Mouse (Mus musculus): ENCODE results near the gene Elovl6. TPM values are rescaled to one million over a fixed set of nuclear protein-coding genes. Genes with fewer than 3 reads are reported as not detected.
A peak's percentile ranks its signal among the peaks of the same experiment; 100 is the strongest.

Elovl6 gene
- polyA plus RNA-seq, 1 experiment, result 40.6 TPM

- no peak overlapping the region for H3K27ac ChIP-seq (ENCODE audit: insufficient read depth, low read length)
- DNase-seq, result no peak
- H3K4me1 ChIP-seq (ENCODE audit: control insufficient read depth, insufficient read depth, low read length), result peaks cover 8% of the 10 kb centered on the region
- 98% methylated on average over 3 of the region's 3 CpGs for WGBS
- TF ChIP-seq POLR2A (IDR thresholded peaks at IDR 0.05; ENCODE audit: borderline replicate concordance, insufficient read depth, low read length) (no peak), CTCF (IDR thresholded peaks at IDR 0.05; ENCODE audit: borderline replicate concordance, insufficient read depth, low read depth, low read length) (no peak)
- H3K27me3 ChIP-seq (ENCODE audit: control insufficient read depth, insufficient read depth, low read length), result no peaks in the 10 kb centered on the region
- H3K4me3 ChIP-seq (replicated peaks; ENCODE audit: insufficient read depth, low read depth, low read length), result no peak overlapping the region
These were observed 11.2 kb downstream of the Elovl6 start for GRCm38 (mm10) chr3:129543376-129543775.

GRCm38 (mm10) chr3:129544217-129544616, 12.1 kb downstream of the Elovl6 start:
- H3K27ac ChIP-seq (ENCODE audit: insufficient read depth, low read length), result no peak overlapping the region
- TF ChIP-seq CTCF (IDR thresholded peaks at IDR 0.05; ENCODE audit: borderline replicate concordance, insufficient read depth, low read depth, low read length) (no peak), POLR2A (IDR thresholded peaks at IDR 0.05; ENCODE audit: borderline replicate concordance, insufficient read depth, low read length) (no peak)
- H3K27me3 ChIP-seq (ENCODE audit: control insufficient read depth, insufficient read depth, low read length), result no peaks in the 10 kb centered on the region
- peaks cover 8% of the 10 kb centered on the region for H3K4me1 ChIP-seq (ENCODE audit: control insufficient read depth, insufficient read depth, low read length)
- 100% methylated on average over 1 of the region's 1 CpGs for WGBS
- DNase-seq, result no peak
- no peak overlapping the region for H3K4me3 ChIP-seq (replicated peaks; ENCODE audit: insufficient read depth, low read depth, low read length)

DNA sequence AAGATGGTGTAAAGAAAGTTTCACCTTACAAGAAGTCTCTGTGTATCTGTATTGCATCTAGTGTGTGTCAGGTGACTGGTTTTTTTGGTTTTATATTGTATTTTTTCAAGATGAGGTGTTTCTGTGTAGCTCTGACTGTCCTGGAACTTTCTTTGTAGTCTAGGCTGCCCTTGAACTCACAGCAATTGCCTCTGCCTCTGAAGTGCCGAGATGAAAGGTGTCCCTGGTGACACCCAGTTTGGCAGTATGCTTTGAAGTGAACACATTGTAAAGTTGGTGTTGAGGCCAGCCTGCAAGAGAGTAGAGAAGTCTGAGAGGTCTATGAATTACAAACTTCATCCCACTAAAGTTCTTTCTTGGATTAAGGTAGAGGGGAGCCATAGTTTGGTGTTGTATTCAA, 13.1 kb downstream of the Elovl6 start:
- no peak for TF ChIP-seq CTCF (IDR thresholded peaks at IDR 0.05; ENCODE audit: borderline replicate concordance, insufficient read depth, low read depth, low read length)
- no peak for TF ChIP-seq POLR2A (IDR thresholded peaks at IDR 0.05; ENCODE audit: borderline replicate concordance, insufficient read depth, low read length)
- Histone ChIP-seq H3K27me3 (ENCODE audit: control insufficient read depth, insufficient read depth, low read length) (no peaks in the 10 kb centered on the region), H3K27ac (ENCODE audit: insufficient read depth, low read length) (no peak overlapping the region), H3K4me3 (replicated peaks; ENCODE audit: insufficient read depth, low read depth, low read length) (no peak overlapping the region), H3K4me1 (ENCODE audit: control insufficient read depth, insufficient read depth, low read length) (peaks cover 8% of the 10 kb centered on the region)
- WGBS, result 59% methylated on average over 1 of the region's 1 CpGs
- DNase-seq, result no peak

- Histone ChIP-seq H3K4me3 (replicated peaks; ENCODE audit: insufficient read depth, low read depth, low read length) (no peak overlapping the region), H3K4me1 (ENCODE audit: control insufficient read depth, insufficient read depth, low read length) (peaks cover 8% of the 10 kb centered on the region; the same call in 1 of the 2 replicates), H3K27me3 (ENCODE audit: control insufficient read depth, insufficient read depth, low read length) (no peaks in the 10 kb centered on the region), H3K27ac (ENCODE audit: insufficient read depth, low read length) (no peak overlapping the region)
- DNase-seq, result peak in 1 of 2 experiments; percentile 15
- WGBS, result 47% methylated on average over 6 of the region's 6 CpGs
- TF ChIP-seq POLR2A (IDR thresholded peaks at IDR 0.05; ENCODE audit: borderline replicate concordance, insufficient read depth, low read length) (no peak), CTCF (IDR thresholded peaks at IDR 0.05; ENCODE audit: borderline replicate concordance, insufficient read depth, low read depth, low read length) (no peak)
These were observed 13.6 kb downstream of the Elovl6 start for GRCm38 (mm10) chr3:129545801-129546200.

DNA sequence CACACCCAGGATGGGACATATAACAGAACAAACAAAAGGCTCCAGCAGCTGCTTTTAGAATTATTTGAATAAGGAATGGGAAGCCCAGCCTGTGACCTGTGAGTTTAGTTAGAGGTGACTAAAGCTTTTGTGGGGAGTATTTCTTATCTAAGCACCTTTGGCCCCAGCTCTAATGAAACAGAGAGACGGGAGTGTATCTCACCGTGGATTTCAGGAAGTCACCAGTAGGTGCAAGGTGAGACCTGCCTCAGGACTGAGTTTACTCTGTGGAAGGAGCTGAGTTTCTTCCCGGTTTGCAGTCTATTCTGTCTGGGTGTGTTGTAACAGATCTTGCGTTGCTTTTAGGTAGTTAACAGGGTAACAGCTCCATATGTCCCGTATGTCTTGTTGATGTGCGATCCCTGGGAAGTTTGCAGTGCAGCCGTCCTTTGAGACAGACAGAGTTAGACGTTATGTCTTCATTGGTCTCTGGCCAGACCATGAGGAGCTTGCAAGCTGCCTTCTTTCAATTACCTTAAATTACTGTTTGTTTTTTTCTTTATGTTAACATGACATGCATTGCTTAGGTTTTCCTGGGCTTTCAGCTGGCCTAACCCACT, 15.8 kb downstream of the Elovl6 start:
- Histone ChIP-seq H3K4me3 (replicated peaks; ENCODE audit: insufficient read depth, low read depth, low read length) (no peak overlapping the region), H3K27me3 (ENCODE audit: control insufficient read depth, insufficient read depth, low read length) (no peaks in the 10 kb centered on the region), H3K27ac (ENCODE audit: insufficient read depth, low read length) (no peak overlapping the region), H3K4me1 (ENCODE audit: control insufficient read depth, insufficient read depth, low read length) (peaks cover 8% of the 10 kb centered on the region; the same call in 1 of the 2 replicates)
- DNase-seq, result no peak
- TF ChIP-seq CTCF (IDR thresholded peaks at IDR 0.05; ENCODE audit: borderline replicate concordance, insufficient read depth, low read depth, low read length) (no peak), POLR2A (IDR thresholded peaks at IDR 0.05; ENCODE audit: borderline replicate concordance, insufficient read depth, low read length) (no peak)
- 59% methylated on average over 8 of the region's 8 CpGs for WGBS

DNA sequence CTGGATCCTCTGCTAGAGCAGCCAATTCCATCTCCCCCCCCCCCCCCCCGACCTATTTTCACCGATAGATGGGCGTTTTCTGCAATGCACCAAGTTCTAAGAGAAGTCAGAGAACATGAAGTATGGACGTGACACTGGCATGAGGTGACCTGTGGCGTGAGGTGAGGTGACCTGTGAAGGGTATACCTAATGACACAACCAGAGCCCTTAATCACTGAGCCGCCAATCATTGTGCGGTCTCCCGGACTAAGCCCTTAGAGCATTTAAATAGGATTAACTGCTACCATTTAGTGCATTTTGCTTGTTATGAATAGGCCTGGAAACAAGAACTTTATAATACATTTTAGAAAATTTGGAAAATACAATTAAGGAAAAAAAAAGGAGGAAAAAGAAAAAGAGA, 16.6 kb downstream of the Elovl6 start:
- no peak for DNase-seq
- 85% methylated on average over 8 of the region's 8 CpGs for WGBS
- TF ChIP-seq POLR2A (IDR thresholded peaks at IDR 0.05; ENCODE audit: borderline replicate concordance, insufficient read depth, low read length) (no peak), CTCF (IDR thresholded peaks at IDR 0.05; ENCODE audit: borderline replicate concordance, insufficient read depth, low read depth, low read length) (no peak)

GRCm38 (mm10) chr3:129549546-129549945, 17.4 kb downstream of the Elovl6 start:
- WGBS, result 66% methylated on average over 5 of the region's 5 CpGs
- Histone ChIP-seq H3K4me3 (replicated peaks; ENCODE audit: insufficient read depth, low read depth, low read length) (no peak overlapping the region), H3K27me3 (ENCODE audit: control insufficient read depth, insufficient read depth, low read length) (no peaks in the 10 kb centered on the region), H3K4me1 (ENCODE audit: control insufficient read depth, insufficient read depth, low read length) (peaks cover 8% of the 10 kb centered on the region; the same call in 1 of the 2 replicates), H3K27ac (ENCODE audit: insufficient read depth, low read length) (no peak overlapping the region)
- no peak for TF ChIP-seq CTCF (IDR thresholded peaks at IDR 0.05; ENCODE audit: borderline replicate concordance, insufficient read depth, low read depth, low read length)
- TF ChIP-seq POLR2A (IDR thresholded peaks at IDR 0.05; ENCODE audit: borderline replicate concordance, insufficient read depth, low read length), result no peak
- DNase-seq, result no peak

More for the DNA sequence above, 16.6 kb downstream of the Elovl6 start:
- Histone ChIP-seq H3K4me1 (ENCODE audit: control insufficient read depth, insufficient read depth, low read length) (peaks cover 8% of the 10 kb centered on the region; the same call in 1 of the 2 replicates), H3K4me3 (replicated peaks; ENCODE audit: insufficient read depth, low read depth, low read length) (no peak overlapping the region), H3K27me3 (ENCODE audit: control insufficient read depth, insufficient read depth, low read length) (no peaks in the 10 kb centered on the region), H3K27ac (ENCODE audit: insufficient read depth, low read length) (no peak overlapping the region)

GRCm38 (mm10) chr3:129551581-129552290, 19.6 kb downstream of the Elovl6 start:
- TF ChIP-seq POLR2A (IDR thresholded peaks at IDR 0.05; ENCODE audit: borderline replicate concordance, insufficient read depth, low read length), result no peak
- no peak for TF ChIP-seq CTCF (IDR thresholded peaks at IDR 0.05; ENCODE audit: borderline replicate concordance, insufficient read depth, low read depth, low read length)
- Histone ChIP-seq H3K27ac (ENCODE audit: insufficient read depth, low read length) (no peak overlapping the region), H3K27me3 (ENCODE audit: control insufficient read depth, insufficient read depth, low read length) (no peaks in the 10 kb centered on the region), H3K4me3 (replicated peaks; ENCODE audit: insufficient read depth, low read depth, low read length) (no peak overlapping the region), H3K4me1 (ENCODE audit: control insufficient read depth, insufficient read depth, low read length) (no peaks in the 10 kb centered on the region; the same call in 1 of the 2 replicates)
- DNase-seq, result no peak
- 83% methylated on average over 9 of the region's 9 CpGs for WGBS

Measured in cerebellum, adult 2 months (tissue).